Mouse (Mus musculus) R1 (cell line): ENCODE results near the gene Prkd1.

Source experiments
- DNase-seq: peaks from one replicate; pipeline ENCODE4 v3.0.0-alpha.2; 2018; ENCODE audit warnings: low read depth, low spot score

Prkd1 gene

DNA sequence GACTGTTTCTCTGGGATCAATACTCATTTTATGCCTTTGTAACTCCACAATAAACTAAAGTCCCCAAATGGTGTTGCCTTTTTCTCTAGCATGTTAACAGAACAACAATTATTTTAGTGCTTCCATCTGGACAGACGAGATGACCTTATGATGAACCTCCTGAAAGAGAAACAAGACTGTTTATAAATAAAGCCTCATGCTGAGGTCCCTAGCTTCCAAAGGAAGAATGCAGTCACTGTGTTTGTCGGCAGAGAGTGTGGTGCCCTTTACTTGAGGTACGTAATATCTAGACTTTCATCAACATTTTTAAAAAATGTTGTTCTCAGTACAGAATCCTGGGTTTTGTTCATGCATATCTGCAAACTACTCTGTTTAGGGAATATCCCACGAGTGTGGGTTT is 90.7 kb downstream of the Prkd1 start:
- no peak for DNase-seq

DNA sequence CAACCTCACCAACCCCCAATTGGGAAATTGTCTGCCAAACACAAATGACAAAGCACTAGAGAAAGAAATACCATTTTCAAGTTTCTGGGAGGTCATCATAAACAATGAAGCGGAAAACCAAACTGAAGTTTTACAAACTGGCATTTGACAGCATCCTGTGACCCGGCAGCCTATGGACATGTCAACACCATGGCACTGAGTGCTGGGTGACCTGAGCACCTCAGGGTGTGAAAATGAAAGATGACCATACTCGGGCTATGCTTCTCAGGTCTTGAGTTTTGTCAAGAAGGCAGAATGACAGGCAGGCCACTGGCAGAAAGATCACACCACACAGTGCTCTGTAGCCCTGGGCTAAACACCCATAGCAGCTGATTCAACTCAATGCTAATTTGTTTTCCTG is 94.7 kb downstream of the Prkd1 start:
- DNase-seq: no peak

DNA sequence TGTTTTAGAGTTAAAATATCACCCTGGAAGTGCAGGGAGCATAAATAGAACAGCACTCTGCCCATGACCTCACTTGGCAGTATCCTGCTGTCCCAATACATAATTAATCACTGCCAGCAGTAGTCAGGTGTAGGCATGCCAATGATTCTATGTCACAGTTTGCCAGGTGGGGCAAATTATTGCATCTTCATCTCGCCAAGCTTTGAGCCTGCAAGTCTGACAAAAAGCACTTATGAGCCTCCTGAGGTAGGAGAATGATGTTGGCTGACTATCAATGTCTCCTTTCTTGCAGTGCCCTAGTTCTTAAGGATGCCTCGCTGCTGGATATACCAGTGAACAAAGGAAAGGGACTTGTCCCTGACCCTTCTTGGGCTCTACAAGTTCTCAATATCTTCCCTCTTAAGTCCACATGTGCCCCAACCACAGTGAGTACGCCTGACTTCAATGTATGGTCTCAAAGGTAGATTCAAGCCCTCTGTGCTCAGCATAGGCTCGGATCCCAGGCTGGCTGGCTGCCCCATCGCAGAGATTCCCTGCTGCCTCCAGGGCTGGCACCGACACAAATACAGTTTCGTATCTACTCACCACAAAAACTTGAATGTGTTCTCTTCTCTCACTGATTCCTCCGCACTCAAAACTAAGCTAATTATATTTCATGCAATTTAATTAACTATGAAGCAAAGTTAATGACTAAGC is 98.9 kb downstream of the Prkd1 start:
- no peak for DNase-seq

DNA sequence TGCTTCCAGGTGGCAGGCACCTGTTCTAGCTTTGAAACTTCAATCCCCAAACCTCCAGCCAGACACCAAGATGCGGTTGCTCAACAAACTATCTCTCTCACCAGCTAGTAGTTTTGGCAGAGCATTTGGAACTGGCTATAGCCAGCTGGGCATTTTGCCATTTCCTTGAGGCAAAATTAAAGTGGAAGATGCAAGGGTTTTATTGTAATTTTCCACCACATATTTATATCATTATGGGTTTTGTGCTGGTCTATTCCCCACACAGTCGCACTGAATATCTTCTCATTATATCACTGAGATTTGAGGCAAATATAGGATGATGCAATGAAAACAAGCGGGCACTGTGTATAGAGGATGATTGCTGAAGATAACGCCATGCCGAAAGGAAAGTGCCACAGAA is 102.5 kb downstream of the Prkd1 start:
- no peak for DNase-seq

DNA sequence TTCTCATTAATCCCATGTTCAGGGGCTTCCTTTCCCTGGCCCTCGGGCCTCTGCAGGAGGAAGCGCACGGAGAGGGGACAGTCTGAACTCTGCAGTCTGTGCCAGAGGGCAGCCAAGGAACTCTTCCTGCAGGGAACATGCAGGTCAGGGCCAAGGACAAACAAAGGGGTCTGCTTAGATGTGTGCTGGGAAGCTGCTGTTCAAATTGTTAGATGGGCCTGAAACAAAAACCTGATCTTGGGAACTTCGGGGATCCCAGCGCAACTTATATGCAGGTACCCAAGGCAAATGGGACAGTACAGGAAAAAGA is 103.3 kb downstream of the Prkd1 start:
- DNase-seq: no peak

DNA sequence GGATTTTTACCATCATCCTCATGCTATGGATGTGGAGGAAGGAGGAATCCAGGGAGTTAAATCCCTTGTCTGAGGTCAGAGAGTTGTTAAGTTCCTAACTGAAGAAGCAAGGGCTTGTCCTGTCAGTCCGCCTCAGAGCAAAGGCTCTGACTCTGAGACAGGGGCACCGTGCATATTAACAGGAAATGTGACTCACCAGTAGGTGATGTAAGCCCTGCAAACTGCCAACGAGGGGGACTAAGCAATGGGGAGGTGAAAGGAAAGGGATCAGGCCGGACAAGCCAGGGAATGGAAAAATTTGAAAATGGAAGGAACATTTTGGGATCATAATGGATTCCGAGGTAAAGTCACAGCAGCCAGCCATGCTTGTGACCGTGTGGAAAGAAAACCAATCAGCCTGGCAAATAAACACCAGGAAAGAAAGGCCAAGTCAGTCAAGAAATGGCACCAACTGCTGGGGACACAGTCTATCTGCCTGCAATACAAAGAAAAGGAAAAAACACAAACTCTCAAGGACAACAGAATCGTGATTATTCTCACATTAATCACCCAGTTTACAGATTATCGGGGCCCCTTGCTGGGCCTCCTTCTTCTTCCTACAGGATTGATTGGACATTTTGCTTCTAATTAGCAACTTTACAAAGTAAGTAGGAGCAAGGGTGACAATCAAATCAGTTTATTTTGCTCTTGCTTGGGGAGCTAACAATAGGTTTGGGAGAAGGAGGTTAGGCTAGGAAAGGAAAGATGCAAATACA is 103.9 kb downstream of the Prkd1 start:
- no peak for DNase-seq

DNA sequence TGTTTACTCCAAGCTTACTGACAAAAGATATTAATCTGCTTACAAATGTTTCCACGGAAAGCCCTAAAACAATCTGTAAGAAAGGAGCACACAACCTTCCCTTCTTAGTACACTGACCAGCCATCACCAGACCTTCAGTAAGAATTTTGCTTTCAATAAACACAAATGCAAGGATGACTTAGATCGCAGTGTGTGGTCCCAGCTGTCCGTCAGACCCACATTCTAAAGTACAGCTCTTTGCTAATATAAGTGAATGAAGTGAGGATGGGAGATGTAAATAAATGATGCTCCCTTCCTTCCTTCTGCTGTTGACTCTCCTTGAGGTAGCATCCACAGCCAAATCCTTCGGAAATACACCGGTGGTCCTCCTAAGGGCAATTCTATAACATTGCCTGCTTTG is 108.1 kb downstream of the Prkd1 start:
- DNase-seq: no peak

DNA sequence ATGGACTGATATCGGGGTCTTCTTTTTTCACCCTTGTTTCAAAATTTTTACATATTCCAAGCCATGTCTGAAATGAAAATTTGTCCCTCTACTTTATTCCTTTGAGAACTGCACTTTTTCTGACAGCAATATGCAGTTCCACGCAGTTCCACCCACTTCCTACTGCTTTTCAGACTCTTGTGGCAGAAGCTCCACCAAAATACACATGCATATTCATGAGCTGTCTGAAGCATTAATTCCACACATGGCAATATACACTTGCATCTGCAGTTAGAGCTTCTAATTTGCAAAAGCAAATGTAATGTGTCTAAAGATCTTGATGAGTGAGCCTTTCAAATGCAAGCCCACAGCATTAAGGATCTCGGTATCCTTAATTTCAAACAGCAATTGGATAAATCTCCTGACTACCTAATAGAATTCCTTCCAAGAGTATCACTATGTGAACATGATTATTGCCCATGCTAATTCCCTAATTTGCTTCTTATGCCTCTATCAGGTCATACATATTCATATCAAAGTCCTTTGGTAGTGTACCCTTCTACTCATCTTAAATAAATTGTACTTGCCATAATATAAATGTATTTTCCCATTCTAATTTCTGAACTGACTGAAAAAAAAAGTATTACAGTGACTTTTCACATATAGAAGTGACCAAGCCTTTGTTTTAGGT is 110.5 kb downstream of the Prkd1 start:
- DNase-seq: no peak

DNA sequence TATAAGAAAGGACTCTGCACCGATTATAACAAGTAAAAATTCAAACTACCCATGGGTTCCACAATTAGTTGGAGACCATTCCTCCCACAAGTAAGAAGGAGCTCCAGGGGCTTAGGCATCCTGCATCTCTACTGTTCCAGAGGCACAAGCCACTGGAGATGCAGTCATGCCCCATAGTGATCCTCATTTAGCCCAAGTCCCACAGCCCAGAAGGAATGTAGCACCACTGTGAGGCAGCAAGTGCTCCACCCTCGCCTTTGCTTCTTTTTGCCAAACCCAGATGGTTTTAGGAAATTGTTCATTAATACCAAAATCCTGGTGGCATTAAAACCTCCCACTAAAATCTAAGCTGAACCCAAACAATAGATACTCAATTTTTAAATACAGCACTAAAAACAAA is 111.1 kb downstream of the Prkd1 start:
- DNase-seq: no peak

DNA sequence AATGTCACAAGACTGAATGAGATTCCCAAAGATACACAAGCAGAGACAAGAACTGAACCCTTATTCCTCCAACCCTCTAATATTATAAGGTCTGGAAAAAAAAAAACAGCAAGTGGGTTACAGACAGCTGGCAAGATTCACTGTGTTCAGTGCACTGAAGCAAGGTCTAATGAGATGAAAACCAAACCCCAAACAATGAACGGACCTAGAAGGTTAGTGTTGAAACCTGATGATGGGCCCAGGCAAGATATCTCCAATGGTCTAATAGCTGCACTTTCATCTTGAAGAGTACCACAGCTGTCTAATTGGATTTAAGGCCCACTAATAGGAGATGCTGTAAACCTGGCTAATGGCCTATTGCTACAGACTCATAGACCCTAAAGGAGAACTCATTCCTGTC is 111.9 kb downstream of the Prkd1 start:
- DNase-seq: no peak

DNA sequence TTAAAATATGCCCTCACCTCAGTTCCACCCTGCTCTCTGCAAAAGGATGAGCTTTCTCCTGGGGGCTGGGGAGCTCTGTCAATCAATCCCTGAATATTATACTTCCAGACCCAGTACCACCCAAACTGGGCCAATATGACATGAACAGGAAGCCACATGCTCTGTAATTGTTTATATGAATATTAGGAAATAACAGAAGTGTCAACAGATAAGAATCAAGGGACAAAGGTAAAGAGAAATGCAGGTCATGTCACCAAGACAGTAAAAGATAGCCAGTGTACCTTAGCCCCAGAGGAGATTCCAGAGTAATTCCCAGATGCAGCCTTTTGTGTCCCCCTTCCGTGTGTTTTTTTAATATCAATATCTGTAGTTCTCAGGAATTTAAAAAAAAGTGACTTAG is 120.3 kb downstream of the Prkd1 start:
- DNase-seq: no peak

DNA sequence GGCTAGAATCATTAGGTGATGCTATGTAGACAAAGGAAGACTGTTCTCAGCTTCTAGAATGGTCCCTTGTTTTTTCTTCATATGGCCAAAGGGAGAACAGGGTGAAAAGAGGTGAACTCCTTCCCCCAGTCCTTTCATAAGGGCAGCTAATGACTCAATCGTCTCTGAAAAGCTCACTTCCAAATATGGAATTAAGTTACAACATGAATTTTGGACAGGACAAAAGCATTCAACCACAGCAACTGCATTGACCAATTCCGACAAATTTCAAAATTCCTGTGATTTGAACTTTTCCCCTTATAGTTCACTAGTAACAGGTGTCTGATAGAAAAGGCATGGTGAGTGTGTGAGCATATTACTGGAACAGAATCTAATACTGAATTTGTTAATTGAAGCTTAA is 124.8 kb downstream of the Prkd1 start:
- no peak for DNase-seq

DNA sequence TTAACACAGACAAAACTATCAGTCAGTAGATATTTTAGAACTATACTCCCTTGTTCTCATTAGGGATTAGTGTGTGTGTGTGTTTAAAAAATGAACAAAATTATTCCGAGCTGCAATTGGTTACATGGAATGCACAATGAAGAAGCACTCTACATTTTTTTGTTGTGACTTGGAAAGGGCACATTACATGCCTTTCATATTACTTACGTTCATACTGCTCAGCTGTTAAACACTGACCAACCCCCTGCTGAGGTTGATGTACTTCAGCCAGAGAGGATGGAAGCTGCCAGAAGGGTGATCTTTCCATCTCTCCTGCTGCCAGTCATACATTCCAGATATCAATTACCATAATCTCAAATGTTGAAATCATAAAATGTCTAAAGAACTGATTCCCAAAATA is 134.4 kb downstream of the Prkd1 start:
- no peak for DNase-seq

DNA sequence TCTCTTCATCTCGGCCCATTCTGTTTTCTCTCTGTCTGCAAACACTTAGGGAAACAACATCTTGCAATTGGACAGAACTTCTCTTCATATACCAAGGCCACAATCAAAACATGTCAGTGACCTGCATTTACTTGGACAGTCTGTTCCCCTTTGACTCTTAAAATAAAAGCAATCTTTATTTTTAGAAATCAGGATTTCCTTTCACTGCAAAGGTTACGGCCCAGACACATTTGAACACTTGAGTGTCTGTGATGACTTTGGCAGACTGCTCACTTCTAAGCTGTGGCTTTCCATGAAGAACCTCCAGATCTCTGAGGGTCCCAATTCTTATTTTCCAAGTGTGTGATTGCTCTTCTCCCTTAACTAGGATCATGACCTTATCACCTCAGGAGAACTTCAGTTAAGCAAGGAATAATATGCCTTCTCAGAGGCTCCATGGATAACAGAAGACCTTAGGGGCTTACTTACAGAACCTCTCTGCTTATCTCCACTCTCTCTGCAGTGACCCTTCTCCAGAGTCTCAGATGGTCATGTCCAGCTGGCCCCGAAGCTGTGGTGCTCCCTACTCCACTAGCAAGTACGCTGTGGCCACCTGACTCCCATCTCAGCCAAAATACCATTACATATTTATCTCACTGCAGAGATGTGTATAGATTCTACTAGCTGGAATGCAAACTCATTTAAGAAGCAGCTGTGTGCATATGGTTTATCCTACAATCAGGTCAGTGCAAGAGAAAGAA is 137.2 kb downstream of the Prkd1 start:
- DNase-seq: no peak

DNA sequence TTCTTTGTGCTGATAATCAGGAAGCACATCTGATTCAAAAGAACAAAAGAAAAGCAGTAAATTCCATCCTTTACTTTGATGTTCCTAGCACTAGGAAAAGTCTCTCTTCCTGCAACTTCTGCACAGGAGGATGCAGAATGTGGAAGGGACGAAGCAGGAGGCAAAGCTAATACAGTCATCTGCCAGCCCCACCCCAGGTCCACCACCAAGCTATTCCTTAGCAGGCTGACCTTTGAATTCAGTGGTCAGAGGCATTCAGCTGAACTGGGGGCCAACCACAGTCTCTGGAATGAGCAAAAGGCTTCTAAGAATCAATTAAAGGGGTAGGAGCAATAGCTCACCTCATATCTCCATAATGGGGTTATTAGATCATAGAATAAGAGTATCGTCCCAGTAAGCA is 140.1 kb downstream of the Prkd1 start:
- no peak for DNase-seq

DNA sequence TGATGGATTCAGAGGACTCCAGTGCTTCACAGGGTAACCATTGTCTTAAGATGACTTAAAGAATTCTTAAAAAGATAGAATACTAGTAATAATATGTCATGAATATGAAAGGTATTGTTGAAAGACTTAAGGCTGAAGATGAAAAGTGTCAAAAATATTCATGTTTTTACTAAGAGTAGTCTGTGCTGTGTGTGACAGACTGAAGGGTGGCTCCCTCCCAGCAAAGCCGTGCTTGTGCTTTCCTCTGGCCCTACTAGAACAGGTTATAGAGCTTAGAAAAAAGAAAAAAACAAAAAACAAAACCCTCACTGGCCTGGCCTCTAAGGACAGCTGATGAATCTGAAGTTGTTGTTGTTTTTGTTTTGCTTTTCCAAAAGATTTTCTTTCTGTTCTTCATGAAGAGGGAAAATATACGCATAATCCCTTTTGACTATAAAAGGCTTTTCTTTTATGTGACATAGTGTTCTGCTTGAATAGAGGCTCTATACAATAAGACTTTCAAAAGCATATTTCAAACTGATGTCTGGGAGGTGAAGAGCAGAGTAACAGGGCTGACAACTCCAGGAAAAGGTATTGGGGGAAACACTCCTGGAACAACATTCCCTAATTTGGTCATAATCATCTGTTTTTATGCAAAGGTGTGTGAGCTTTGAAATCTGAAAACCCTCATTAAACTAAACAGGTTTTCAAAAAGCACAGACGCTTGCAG is 148.9 kb downstream of the Prkd1 start:
- no peak for DNase-seq

DNA sequence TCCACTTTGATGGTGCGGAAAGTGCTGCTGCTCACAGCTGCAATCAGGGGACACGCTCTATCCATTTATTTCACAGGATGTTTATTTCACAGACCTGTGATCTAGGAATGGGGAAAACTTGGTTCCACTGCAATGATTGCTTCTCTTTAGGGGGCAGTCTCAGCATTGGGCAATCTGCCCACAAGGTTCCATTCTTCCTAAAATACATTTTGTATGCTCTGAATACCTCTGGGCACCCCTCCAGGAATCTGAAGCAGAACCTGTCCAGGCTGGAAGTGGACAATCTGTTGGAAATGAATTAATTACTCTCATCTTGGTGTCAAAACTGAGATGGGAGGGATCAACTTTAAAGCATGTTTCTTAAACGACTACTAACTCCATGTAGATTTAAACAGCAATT is 152.9 kb downstream of the Prkd1 start:
- DNase-seq: no peak

DNA sequence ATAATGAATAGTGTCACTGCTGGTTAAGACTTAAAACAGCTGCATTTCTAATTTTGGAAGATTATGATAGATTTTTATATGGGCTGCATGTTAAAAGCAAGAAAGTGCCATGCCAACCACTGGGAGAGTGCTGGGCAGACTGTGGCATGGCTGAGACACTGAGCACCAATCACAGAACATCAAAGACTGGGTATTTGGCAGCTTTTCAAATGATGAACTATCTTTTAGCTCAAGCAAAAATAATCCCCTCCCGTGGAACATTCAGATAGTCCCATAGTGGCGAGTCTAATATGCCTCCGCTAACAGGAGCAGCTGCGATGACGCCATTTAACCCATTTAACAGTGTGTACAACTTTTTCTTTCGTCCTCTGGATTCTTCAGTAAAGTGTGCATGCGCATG is 169.1 kb downstream of the Prkd1 start:
- no peak for DNase-seq

DNA sequence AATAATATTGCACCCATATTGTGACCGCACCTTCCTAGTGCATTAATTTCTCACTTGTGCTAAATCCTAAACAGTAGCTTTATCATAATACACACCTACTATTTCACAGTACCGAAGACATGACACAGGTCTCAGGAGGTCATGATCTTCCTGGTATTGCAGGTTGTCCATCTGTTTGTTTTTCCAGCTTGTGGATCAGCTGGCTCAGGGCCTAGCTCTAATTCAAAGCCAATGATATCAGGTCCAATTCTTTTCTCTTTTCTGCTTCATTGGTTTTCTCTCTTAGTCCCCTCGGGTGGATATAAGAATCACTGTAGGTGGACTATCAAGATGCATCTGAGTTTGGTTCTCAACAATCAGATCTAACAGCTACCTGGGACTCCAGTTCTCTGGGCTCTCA is 191.7 kb downstream of the Prkd1 start:
- no peak for DNase-seq

DNA sequence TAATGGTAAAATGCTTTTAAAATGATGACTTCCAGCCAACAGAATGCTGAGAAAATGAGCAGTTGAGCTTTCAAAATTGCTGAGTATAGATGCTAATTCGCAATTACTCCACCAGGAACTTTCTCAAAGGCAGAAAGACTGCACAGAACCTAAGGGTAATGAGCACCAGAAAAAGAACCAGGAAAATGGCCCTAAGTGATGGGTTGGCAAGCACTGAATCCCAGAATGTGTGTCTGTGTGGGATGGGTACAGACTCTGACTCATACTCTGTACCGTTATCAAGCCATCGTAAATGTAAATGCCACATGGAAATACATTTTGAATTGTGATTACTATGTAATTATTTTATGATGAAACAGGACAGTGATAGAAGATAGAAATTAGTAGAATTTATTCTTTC is 197.1 kb downstream of the Prkd1 start:
- no peak for DNase-seq

DNA sequence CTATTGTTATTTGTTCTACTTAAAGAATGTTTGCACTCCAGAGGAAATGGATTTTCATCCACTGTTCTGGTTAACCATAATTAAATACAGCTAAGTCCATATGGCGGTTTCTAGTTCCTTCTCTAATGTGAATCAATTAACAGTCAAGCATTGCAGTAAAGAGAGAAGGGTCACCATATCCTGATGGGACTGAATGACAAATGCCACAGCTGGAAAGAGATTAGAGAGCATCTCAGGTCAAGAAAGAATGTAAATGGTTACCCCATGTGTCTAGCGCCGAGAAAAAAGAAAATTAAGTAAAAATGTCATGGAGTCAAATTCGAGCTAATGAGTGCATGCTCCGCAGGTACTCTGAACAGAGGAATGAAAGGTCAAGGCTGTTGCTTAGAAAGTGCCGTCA is 212.2 kb downstream of the Prkd1 start:
- DNase-seq: no peak

DNA sequence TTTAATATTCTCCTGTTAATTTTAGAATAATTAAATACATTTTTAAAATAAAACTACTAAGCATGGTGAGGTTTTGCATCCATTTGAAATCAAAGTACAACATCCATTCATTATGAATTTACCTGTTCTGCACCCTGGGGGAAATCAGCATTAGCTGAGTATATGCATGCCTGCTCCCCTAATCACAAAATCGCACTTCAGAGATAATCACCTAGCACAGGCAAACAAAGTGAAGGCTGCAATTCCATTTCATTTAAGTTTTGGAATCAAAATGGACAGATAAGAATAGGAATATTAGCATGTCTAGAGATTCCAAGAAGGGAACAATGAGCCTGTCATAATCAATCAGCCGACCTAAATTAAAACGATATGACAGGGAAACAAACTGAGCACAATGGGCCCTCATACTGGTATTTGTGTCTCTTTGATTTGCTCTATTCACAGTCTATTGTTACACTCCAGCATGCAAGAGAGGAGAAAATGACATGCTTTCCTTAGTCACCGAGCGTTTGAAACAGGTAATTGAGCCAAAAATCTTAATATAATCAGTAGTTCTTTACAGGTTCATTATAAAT is 218.7 kb downstream of the Prkd1 start:
- DNase-seq: no peak
